Mouse (Mus musculus) kidney, adult 2 months (tissue): ENCODE results near the gene Tbcel.

ENCODE experiments used
- CTCF ChIP-seq: fragments of 200-500 bp; conservative IDR thresholded peaks from 2 replicates; pipeline ENCODE4 v1.5.1; 2011; ENCODE audit warnings: low read depth, mild to moderate bottlenecking, control low read depth, low read length, moderate library complexity, mixed read lengths; ENCODE audit not compliant: insufficient read depth, insufficient read length
- POLR2A ChIP-seq: fragments of 200-500 bp; IDR thresholded peaks from one replicate; pipeline ENCODE4 v1.6.1; 2011; ENCODE audit warnings: low read depth, low read length, control low read depth

GRCm38 (mm10) chr9:42486913-42487312, 20.7 kb downstream of the Tbcel start:
- no peak for TF ChIP-seq CTCF
- TF ChIP-seq POLR2A = no peak
